Mouse (Mus musculus): ENCODE results near the gene Clmn.
"Not testable (repeated sequence)": the region's sequence is repeated elsewhere in the genome, so short reads cannot be mapped to it uniquely, and the experiment has no call there.

Gene Clmn

DNA sequence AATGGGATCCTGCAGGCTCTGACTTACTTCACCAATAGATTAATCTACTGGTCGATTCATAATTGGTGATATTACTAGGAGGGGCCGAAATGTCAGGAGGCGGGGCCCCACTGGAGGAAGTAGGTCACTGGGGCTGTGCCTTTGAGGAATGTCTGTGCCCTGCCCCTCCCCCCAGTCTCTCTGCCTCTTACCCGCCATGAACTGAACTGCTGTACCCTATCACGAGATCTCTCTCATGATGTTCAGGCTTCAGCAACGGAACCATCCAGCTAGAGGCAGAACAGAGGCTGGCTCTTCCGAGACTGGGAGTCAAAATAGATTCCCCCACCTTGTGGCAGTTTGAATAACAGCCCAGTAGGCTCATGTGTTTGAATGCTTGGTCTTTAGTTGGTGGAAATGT lies 106.8 kb downstream of the Clmn start:
- in situ Hi-C loops (cut with MboI, MseI), result no loop called here

DNA sequence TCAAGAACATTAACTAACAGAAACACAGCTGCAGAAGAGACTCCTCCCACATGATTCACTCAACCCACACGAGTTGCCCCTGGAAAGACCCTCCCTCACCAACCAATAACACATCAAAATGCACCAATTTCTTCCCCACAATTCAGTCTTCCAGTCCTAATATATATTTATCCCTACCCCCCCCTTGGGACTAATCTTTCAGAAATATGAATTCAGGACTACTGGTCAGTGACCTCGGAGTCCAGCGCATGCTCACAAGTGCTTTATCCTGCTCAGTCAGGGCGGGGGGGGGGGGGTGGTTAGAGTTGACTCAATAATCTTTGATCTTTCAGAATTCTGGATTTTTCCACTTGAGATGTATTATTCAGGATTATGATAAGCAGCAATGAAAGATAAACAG lies 111.2 kb downstream of the Clmn start:
- in situ Hi-C loops (cut with MboI, MseI), result no loop called here

DNA sequence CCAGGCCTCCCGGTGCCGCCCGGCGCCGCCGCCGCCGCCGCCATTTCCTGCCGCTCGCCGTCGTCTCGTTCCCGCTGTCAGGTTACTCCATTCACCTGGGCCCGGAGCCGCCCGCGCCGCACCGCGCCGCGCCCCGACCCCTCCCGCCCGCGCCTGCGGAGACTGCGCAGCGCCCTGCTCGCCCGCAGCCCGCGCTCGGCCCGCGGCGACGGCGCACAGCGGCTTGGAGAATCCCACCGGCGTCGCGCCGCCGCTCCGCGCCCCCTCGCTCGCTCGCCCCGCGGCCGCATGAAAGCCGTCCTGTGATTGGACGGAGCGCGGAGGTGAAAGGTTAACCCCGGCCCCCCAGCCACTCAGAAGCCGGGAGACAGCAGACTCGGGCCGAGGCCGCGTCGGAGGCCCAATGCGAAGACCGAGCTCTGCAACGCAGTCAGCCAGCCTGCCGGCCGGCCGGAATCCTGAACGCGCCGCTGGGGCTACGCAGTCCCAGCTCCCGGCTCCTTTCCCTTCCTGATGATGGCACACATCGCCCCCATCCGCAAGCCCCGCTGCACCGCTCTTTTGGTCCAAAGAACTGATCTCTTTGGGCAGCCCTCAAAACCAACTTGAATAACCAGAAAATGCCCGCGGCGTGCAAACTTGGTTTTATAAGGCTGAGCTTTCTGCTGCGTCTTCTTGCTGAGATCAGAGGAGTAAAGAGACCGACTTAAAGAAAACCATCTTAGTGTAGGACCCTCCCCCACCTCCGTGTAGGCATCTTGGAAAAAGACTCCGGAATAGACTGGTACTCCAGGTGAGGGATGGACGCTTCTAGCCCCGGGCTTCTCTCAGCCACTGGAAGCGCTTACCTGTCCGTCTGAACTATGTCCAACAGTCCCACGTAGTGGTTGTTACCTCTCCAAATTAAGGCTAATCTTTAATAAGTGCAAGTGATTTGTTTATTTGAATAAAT lies 112.8 kb downstream of the Clmn start, which contains the start of gene Dicer1:
Gene Dicer1, minus strand, starts transcription at position 139 of the 952 bp plus-strand sequence.
- in situ Hi-C loops (cut with MboI, MseI), result no loop called here

DNA sequence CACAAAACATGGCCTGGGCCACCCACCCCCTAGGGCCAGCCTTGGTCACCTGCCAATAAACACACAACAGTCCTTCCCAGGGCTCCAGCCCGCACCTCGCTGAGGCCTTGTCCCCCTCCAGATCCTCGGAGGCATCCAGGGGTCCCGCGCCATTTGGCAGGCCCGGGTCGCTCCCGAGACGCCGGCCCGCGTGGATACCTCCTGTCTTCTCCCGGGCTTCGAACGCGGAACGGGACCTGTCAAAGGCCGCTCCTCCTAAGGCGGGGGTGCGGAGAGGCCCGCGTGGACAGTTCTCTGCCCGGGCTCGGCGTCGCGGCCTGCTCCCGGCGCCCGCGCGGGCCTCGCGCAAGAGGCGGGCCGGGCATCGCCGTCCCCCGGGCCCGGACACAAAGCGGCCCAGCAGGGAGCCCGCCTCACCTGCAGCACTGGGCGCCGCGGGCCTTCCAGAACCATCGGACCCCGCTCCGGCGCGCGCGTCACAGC lies 113.5 kb downstream of the Clmn start:
- in situ Hi-C loops (cut with MboI, MseI), result no loop called here

DNA sequence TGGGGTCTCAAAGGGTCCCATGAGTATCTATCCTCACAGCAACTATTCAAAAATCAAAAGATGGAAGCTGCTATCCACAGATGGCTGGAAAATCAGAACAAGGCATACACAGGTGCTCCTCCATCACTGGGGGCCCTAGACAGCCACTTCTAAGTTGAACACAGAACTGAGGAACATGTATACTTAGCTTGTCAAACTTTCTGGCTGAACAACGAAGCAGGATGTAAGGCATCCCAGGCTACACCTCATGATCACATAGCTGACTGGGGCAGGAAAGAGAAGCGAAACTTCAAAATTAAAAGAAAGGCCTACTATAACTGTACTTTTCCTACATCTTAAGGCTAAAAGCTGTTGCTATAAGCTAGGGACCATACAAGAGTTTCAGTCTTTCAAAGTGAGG lies 115.9 kb downstream of the Clmn start:
- in situ Hi-C loops (cut with MboI, MseI), result no loop called here

DNA sequence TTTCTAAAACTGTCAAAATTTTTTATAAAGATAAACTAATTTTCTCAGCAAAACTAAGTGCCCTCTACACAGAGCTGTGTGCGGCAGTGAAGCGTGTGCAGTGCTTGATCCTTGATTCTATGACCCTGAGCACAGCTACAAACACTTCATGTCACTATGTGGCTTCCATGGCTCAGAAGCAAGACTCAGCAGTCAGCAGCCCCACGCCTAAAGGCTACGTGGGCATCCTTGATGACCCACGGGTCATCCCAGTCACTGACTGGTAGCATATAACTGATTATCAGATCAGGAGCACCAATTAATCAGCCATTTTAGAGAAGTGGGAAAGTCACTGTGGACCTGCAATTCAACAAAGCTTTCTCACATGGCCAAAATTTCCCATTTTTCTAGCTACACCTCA lies 117.6 kb downstream of the Clmn start:
- in situ Hi-C loops (cut with MboI, MseI), result no loop called here

DNA sequence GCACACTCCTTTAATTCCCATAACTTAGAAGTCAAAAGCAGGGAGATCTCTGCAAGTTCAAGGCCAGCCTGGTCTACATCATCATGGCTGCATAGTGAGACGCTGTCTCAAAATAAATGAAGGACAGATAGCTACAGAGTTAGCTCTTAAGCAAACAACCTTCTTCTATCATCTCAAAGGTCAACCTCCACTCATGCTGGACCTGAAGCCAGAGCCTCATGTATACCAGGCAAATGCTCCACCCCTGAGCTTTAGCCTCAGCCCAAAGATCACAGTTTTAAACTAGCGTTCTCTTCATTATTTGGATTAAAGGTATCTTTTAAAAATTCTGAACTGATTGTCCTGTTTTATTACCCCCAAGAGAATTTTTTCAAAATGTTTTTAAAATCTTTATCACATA lies 118.3 kb downstream of the Clmn start:
- in situ Hi-C loops (cut with MboI, MseI), result no loop called here

DNA sequence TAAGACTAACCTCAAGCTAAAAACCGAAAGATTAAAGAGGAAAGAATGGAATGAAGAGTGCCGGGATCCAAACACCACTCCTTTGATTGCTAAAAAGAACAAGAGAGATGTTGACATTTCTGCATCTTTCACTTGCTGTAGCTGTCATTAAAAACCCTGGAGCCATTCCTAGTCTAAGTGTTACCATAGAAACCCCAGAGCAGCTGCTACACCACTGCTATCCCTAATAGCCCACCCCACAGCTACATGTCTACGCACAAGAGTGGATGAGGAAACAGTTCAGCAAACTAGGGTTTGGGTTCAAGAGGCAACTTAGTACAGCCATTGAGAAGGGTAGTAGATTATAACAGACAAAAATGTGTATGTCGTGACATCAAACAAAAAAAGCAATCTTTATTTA lies 121.2 kb downstream of the Clmn start:
- in situ Hi-C loops (cut with MboI, MseI), result no loop called here

DNA sequence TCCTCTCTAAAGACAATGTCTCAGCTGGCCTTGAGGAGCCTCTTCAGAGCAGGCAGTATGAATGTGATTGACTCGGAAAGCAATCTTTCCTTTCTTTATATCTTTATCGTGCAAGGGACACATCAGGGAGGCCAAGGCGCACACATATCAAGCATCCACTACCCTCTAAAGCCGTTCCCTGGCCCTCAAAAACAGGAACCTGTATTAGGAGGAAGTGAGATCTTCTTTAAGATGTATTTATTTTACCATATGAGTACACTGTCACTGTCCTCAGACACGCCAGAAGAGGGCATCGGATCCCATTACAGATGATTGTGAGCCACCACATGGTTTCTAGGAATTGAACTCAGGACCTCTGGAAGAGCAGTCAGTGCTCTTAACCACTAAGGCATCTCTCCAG lies 122.6 kb downstream of the Clmn start:
- in situ Hi-C loops (cut with MboI, MseI), result no loop called here

DNA sequence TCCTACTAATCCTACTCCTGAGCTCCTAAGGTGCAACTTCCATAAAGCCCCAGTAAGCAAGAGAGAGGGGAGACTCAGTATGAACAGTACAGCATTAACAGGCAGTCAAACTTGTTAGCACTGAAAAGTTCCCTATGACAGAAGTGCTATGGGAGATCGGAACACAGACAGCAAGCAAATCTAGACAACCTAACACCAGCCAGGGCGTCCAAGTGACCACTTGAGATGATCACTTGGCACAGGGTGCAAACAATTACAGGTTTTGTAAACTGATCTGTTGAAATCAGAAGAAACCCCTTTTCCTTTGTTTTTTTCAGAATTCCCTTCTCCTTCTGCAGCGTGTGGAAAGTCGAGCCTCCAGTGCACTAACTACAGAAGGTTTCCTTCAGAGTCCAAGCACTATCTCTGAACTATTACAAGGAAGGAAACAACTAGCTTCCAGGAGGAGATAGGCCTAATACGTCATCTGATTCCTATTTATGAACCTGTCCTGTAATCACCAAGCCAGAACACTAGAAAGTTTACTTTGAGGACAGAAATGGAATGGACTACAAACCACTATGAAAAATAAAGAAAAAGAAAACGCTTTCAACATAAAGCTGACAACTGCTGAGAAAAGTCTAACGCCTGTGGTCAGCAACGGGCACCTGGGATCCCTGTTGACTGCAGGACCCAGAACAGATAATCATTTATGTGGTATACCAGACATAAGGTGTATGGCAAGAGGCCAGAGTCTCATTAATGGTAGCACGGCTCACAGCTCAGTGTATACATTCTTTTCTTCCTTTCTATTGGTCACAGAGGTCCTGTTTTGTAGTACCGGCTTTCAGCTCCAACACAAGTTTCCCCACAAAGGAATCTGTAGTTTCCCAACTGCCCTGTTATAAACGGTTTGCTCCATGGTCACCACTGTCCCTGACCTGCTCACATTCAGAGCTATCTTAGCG lies 123.8 kb downstream of the Clmn start:
- in situ Hi-C loops (cut with MboI, MseI), result no loop called here

DNA sequence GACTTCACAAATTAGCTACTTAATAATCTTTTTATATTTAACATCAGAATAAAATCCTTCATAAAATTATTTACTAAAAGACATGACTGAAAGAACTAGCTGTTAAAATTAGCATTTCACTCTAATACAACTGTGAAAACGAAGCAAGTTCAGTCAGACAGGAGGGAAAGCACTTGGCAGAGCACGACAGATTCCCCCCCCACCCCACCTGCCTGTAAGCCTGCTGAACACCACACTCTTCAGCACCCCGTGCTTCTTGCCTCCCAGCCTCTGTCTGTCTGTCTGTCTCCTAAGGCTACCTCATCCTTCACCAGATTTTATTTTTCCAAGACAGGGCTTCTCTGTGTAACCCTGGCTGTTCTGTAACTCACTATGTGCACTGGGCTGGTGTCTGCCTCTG lies 125.9 kb downstream of the Clmn start:
- in situ Hi-C loops (cut with MboI, MseI), result no loop called here

DNA sequence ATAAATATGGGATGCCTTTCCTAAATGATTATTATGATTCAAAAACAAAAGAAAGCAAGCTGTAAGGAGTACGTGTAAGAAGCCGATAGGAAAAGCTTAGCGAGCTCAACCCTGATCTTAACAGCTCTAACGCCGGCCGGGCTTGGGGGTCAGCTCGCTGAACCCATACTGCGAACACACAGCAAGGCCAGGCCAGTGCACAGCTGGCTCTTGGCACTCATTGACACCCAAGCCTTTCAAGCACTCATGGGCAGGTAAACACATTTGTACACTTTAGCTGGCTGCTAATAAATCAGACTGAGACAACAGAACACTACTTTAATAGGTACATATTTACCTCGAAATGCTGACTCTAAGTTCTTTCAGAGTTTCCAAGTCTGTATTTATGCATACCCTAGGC lies 126.4 kb downstream of the Clmn start:
- in situ Hi-C loops (cut with MboI, MseI), result no loop called here

DNA sequence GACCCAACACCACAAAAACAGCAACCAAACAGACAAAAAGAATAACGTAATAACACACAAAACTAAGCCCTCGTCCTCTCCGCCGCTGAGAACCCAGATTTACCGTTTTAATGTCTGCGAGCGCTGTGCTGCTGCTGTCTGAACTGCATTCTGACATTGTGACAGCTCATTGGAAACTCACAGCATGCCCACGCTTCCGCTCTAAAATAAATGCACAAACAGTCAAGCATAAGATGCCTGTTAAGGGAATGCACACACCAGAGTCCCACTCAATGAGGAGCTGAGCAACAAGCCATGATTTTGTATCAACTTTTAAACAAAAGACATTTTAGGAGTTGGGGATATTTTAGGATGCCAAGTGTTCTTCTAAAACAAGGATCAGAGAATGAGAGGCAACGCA lies 127.2 kb downstream of the Clmn start:
- in situ Hi-C loops (cut with MboI, MseI), result no loop called here

DNA sequence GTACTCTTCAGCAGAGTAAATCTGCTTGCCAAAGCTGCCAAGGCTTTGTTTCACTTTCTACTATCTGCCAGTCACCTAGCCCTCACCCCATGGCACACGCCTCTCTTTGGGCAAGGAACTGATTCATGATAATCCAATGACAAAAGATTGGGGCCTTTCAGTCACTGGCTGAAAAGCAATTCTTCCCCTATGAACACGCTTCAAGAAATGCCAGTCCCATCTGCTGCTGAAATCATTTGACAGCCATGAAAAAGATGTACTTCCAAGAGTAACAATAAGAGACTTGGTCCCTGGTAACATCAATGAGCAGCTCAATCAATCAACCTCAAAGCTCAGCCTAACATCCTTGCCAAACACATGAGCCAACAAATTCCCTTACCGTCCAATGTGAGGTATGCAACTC lies 128.9 kb downstream of the Clmn start:
- in situ Hi-C loops (cut with MboI, MseI), result no loop called here

DNA sequence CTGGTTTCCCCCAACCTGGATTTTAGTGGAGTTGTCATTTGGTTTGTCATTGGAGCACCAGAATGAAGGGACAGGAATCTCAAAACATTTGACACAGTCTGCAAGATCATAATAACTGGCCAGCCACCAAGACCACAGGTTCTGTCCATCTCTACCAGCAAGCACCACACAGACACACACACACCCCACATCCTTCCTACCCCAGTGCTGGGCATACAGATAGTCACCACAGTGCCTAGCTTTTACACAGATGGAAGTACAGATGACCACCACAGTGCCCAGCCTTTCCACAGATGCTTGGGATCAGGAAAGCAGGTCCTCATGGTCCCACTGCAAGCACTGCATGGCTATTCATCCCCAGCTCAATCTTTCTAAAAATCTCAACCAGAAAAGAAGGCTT lies 131.7 kb downstream of the Clmn start:
- in situ Hi-C loops (cut with MboI, MseI), result no loop called here

DNA sequence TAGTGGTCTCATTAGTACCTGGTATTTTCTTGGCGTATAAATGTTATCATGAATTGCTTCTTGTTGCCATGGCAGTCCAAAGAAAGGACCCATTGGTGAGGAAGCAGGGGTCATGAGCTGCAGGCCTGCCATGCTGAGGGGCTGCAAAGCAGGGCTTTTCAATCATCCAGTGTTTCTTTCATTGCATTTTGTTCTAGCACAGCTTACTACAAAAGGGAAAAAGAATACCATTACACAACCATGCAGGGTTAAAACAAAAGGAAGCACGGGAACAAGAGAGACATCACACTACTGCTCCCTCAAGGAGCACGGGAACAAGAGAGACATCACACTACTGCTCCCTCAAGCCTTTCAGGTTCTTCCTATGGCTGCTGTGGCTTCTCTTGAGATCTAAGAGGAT lies 133.1 kb downstream of the Clmn start:
- in situ Hi-C loops (cut with MboI, MseI), result no loop called here

DNA sequence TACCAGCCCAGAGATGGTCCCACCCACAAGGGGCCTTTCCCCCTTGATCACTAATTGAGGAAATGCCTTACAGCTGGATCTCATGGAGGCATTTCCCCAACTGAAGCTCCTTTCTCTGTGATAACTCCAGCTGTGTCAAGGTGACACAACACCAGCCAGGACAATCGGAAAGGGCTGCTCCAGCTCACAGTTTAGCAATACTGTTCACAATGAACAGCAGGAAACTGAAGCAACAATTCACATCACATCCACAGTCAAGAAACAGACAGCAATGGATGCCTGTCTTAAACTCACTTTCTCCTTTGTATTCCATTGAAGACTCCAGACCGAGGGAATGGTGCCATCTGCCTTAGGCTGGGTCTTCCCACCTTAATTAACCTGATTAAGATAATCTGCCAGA lies 138.4 kb downstream of the Clmn start:
- in situ Hi-C loops (cut with MboI, MseI), result not testable (repeated sequence)

DNA sequence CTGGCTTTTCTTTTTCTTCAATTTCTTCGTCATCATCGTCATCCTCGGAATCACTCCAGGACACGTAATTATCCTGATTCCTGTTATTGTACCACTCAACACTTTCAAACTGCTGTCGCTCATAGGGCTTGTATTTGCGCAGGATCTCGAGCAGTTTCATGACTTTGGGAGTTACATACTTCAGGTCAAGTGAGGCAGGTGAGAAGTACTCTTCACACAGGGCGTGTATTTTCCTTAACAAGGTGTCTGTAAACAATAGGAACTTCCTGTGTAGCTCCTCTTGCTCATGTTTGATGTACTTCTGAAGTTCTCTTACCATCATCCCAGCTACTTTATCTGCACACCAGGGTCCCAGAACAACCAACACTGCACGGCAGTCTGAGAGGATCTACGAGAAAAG lies 142.8 kb downstream of the Clmn start:
- in situ Hi-C loops (cut with MboI, MseI), result loop anchor here (25.0 kb wide), 2 partner anchors 915 to 1090 kb away; no protein-coding TSS in a partner anchor

DNA sequence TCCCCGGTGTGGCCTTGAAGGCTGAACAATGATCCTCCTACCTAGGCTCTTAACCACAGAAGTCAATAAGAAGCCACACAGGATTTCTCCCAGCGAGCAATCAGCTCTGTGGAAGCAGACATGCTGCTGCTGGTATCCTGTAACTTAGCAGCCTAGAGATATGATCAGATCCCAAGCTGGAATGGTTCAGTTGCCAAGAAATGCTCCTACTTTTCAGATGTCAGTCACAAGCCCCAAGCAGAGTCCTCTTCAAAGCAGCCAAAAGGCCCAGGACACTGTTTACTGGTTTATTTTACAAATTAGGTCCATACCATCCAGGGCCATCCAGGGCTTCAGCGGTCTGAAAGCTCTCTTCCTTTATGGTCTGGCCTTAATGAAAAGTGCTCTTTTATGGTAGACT lies 143.9 kb downstream of the Clmn start:
- in situ Hi-C loops (cut with MboI, MseI), result loop anchor here (25.0 kb wide), 2 partner anchors 916 to 1091 kb away; no protein-coding TSS in a partner anchor

DNA sequence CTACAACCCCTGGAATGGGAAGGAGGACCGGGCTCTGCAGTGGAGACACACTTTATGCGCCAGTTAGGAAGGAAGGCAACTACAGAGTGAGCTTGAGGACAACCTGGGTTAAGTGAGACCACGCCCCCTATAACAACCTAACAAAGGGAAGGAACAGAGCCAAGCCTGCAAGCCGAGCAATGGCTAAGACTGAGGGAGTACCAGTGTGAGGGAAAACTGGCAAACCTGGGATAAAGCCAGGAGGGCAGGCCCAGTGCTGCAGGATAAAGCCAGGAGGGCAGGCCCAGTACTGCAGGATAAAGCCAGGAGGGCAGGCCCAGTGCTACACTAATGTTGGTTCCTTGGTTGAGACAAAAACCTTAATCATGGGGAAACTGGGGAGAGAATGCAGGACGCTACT lies 145.9 kb downstream of the Clmn start:
- in situ Hi-C loops (cut with MboI, MseI), result loop anchor here (25.0 kb wide), 2 partner anchors 918 to 1093 kb away; no protein-coding TSS in a partner anchor

DNA sequence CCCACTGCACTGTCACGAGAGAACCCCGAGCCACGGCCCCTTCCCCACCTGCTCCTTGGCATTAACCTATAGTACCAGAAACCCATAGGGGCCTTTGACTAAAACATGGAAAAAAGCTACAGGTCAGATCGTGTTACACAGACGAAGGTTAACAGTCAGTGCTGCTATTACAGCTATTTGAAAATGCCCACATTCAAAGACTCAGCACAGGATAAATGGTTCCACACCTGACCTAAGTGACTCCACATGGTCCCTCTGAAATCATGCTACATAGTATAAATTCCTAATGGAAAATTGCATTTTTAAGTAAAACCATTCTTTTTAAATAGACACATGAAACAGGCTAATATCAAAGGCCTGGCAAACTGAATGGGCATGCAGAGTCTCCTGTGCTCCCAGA lies 148.5 kb downstream of the Clmn start:
- in situ Hi-C loops (cut with MboI, MseI), result loop anchor here (25.0 kb wide), 2 partner anchors 921 to 1096 kb away; no protein-coding TSS in a partner anchor

DNA sequence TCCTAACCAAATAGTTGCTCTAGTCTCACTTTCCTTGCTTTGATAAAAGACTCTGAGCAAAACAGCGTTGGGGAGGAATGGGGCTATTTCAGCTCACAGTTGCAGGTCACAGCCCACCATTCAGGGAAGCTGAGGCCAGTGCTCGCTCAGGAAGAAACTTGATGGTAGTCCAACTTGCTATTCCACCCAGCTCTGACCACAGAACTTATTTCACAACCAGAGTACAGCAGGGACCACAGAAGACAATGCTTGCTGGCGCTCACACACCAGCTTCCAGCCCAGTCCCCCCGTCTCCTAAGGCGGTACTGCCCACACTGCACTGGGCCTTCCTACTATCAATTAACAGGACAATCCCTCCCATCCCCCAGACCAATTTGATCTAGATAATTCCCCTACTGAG lies 149.4 kb downstream of the Clmn start:
- in situ Hi-C loops (cut with MboI, MseI), result loop anchor here (25.0 kb wide), 2 partner anchors 922 to 1097 kb away; no protein-coding TSS in a partner anchor
